ENCODE assay signal across 17 mouse cellular contexts in genomic region chr5:132318026-132318765, GRCm38 (mm10).
DNase-seq lines count a peak whose midpoint lies in the region; TF ChIP-seq lines count a peak whose summit lies in the region.
"Had no signal": no experiment of that assay in that cellular context is flagged by ENCODE, and none has a peak within 500 bp of the region (broad histone marks: within the 10 kb centered on the region; RNA-seq: fewer than 3 reads in every experiment).

No protein-coding gene starts in this region.

- TF ChIP-seq CTCF in cerebellum, adult 2 months (IDR thresholded peaks at IDR 0.05; ENCODE audit: borderline replicate concordance, insufficient read depth, low read depth, low read length): no peak

- 28% methylated on average over 9 of the region's 9 CpGs for WGBS in cerebellum, adult 2 months

- H3K27me3 ChIP-seq in cerebellum, adult 2 months (ENCODE audit: control insufficient read depth, insufficient read depth, low read length): no peaks in the 10 kb centered on the region
- H3K27me3 ChIP-seq: CH12.LX; embryonic facial prominence, embryonic 13.5 days; forebrain, embryonic 13.5 days; heart, embryonic 12.5 days; hindbrain, embryonic 15.5 days had no signal

- no peak overlapping the region for H3K4me3 ChIP-seq in cerebellum, adult 2 months (replicated peaks; ENCODE audit: insufficient read depth, low read depth, low read length)
- H3K4me3 ChIP-seq: embryonic facial prominence, embryonic 13.5 days; forebrain, embryonic 13.5 days; heart, embryonic 12.5 days; hindbrain, embryonic 15.5 days had no signal

- intact Hi-C loops in left cerebral cortex, postnatal 4 days (cut with DNase I): no loop called here
- intact Hi-C loops in left cerebral cortex, postnatal 36 days (cut with DNase I): no loop called here

- peaks cover 15% of the 10 kb centered on the region for H3K4me1 ChIP-seq in cerebellum, adult 2 months (ENCODE audit: control insufficient read depth, insufficient read depth, low read length)

- DNase-seq in left cerebral cortex, postnatal 4 days: peak; percentile 17
- DNase-seq in left cerebral cortex, postnatal 36 days (ENCODE audit: low spot score in 2 of 2): no peak
- DNase-seq in cerebellum, adult 2 months: peak; percentile 40 to 58
- DNase-seq in cerebellum, postnatal 10 days: peak; percentile 80 to 82
- no peak for DNase-seq in urinary bladder, adult 18-20 months (ENCODE audit: low spot score in 2 of 2)
- no peak for DNase-seq in kidney, postnatal 10 days
- DNase-seq in adrenal gland, postnatal 14 days: no peak
- DNase-seq: adrenal gland, adult 2 months; adrenal gland, postnatal 36 days; forebrain, postnatal 0 days; gastrocnemius, postnatal 14 days; kidney, adult 8-10 months had no signal

- TF ChIP-seq POLR2A in cerebellum, adult 2 months (IDR thresholded peaks at IDR 0.05; ENCODE audit: borderline replicate concordance, insufficient read depth, low read length): no peak

- no peak overlapping the region for H3K27ac ChIP-seq in cerebellum, adult 2 months (ENCODE audit: insufficient read depth, low read length)
- H3K27ac ChIP-seq: embryonic facial prominence, embryonic 13.5 days; forebrain, embryonic 13.5 days; hindbrain, embryonic 15.5 days had no signal

Comparison
In these comparisons a context has a peak if more than half of its experiments do, and no peak if none do; other contexts are left out.
1. DNase-seq: peak in left cerebral cortex, postnatal 4 days (single experiment), cerebellum, adult 2 months (2 of 2) and cerebellum, postnatal 10 days (2 of 2); none in left cerebral cortex, postnatal 36 days (0 of 2), urinary bladder, adult 18-20 months (0 of 2), kidney, postnatal 10 days (single experiment) and adrenal gland, postnatal 14 days (single experiment).